Mouse (Mus musculus) left cerebral cortex, adult 18-20 months (tissue): ENCODE measurements at regions not wholly inside any gene's neighbourhood (a gene's known extent, or its start where the extent isn't known, plus 50 kb on each side); places are given as distances from the start of the nearest gene placed in this dataset.

Experiments
- DNase-seq, 2 experiments: peaks; one replicate each; pipeline ENCODE4 v3.0.0; 2021 to 2022; ENCODE audit warnings: low spot score in 2 of 2, mixed read lengths in 1 of 2

DNA sequence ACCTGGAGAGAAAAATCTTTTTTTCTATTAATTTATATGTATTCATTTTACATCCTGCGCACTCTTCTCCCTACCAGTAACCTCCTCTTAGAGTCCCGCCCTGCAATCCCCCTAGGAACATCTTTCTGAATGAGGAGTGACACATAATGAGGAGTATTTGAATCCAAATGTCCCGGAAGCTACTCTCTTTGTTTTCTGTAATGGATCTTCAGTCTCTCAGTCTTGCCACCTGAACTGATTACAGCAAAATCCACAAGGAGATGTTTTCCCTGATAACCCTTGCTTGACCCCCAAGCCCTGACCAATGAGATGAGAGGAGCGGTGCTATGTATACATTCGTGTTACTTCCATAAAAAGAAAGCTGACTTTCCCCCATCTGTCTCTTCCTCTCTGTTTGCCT is 334.4 kb upstream of the Marcks start:
- DNase-seq = no peak

DNA sequence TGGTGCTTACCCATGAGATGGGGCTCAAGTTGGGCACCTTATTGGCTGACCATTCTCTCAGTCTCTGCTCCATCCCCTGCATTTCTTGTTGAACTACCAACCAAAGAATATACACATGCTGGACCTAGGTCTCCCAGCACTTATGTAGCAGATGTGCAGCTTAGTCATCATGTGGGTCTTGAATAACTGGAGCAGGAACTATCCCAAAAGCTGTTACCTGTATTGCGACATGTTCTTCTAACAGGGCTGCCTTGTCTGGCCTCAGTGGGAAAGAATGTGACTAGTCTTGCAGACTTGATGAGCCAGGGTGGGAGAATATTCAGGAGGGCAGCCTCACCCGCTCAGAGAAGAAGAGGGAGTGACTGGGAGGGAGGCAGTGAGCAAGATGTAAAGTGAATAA is 318.7 kb upstream of the Marcks start:
- no peak for DNase-seq

DNA sequence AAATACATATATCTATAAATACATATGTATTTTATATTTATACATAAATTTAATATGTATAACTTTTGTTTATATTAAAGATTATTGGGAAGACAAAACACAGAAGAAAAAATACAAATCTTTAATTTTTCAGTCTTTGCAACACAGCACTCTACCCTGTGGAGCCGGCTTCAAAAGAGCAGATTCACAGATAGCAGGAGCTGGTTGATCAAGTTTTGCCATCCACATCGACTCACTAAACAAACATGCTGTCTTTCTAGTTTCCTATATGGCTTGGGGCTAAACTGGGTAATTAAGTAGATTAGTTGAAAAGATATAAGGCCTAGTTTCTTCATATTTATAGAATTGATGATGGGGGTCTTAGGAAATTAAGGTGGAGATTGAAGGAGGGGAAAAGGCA is 311.2 kb upstream of the Marcks start:
- DNase-seq = no peak

DNA sequence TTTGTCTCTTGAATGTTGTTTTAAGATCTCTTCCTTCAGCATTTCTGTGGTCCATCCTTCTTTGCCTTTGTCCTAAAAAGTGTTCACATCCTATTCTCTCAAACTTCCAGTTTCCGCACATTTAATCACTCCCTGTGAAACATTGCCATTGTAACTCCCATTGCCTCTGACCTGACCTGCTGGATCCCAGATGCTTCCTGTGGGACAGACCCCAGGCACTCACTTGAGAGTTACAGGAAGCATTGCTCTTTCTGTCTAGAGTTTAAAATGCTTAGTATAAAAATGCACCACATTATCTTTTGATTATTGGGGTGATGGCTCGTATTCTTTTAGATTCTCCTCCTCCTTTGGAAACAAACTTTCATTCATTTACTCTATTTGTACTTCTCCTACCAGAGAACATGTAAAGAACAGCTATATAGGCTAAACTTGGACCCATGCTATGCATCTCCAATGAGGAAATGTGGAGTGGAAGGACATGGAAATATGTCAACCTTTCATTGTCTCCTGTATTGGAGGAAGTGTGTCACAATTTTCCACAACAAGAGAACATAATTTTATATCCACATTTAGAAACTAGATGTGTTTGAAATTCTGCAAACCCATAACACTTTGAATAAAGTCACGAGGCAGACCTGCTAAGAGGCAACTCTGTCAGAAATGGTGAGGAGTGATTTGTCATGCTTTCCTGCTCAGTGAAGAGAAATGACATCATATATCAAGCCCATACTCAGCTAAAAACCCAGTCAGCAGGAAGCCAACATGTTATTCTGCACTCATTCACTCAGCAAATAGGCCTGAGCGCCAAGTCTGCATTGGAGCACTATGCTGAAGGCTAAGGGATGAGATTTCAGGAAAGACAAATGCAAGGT is 308.8 kb upstream of the Marcks start:
- DNase-seq = no peak

DNA sequence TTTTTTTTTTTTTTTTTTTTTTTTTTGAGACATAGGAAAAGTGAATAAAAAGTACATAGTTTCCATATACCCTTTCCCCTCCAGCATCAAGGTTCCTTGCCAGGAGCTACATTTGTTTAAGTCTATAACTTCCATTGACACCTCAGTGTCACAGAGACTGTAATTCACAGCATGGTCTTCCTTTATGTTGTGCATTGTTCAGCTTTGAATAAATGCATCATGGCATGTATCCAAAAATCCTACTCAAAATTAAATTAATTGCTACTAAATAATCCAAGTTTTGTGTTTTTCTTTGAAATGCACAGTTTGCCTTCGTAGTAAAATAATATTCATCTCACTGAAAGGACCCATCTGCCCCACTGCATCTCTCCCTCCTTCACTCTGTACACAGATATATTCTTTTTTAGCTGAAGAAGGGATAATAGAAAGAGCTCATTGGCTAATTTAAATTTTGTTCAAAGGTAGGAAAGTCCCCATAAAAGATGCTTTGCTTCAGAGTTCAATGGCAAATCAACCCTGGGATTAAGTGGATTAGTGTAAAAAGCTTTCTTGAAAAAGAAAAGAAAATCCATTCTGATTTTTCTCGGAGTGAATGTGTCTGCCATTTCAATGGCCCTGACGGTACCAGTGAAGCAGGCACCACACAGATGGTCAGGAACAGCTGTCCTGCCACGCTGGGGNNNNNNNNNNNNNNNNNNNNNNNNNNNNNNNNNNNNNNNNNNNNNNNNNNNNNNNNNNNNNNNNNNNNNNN is 301.3 kb upstream of the Marcks start:
- DNase-seq = no peak

DNA sequence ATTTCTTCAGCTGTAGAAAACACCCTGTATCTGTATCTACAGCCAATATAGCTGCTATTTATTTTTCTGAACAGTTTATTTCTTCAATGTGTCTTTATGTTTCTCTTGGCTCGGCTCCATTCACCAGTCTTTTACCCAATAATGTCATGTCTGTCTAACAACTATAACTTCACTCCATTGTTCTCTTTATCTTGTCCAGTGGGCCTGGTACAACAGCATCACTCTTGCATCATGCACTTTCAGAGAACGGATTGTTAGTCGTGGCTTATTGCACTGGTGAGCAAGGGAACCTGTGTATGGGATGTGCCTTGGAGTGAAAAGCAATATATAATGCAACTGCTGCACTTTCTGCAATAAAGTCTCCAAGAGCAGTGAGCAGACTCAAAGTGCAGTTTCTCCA is 299.6 kb upstream of the Marcks start:
- no peak for DNase-seq

DNA sequence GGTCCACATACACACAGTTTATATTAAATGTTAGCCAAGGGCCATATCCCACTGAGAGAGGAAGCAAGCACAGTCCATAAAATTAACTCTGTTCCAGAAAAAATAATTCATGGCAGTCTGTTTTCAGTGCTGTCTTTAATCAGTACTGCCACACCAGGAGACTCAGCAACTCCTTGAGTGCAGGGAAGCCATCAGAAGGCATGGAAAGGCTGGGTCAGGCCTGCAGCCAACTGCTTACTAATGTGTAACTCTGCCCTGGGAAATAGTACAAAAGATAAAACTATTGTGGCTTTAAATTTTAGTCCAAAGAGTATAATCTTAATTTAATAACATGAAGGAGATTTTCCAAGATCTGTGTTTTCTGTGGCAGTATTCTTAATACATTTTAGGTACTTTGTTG is 298.1 kb upstream of the Marcks start:
- DNase-seq = no peak

DNA sequence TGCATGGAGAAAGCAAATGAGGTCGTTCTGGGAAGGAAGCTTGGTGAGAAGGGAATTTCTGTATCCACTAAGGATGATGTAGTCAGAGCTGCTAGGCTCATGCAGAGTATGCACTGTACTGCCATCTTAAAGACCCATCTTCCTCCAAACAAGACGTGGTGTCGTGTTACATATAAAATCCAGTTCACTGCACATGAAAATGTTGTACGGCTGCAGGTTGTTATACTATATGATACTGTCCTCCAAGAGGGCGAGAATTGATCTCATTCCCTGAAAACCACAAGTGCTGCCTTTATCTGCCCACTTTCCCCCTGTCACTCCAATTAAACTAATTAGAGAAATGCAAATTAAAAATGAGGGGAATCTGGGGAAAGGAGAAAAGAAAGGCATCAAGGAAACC is 295.5 kb upstream of the Marcks start:
- no peak for DNase-seq

DNA sequence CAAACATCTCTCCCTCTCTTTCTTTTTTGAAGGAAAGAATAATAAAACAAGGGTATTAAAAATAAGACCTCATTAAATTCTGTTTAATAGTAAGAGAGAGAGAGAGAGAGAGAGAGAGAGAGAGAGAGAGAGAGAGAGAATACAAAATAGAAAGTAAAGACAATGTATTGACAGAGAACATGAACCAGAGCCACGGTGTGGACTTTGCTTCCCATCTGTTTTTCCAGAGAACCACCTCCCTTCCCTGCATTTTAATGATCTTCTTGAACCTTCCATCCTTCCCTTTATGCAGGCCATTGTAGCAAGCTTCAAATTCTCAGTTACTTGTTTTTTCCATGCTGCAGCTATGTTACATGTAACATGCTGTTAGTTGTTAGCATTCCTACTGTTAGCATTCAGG is 284.3 kb upstream of the Marcks start:
- no peak for DNase-seq

DNA sequence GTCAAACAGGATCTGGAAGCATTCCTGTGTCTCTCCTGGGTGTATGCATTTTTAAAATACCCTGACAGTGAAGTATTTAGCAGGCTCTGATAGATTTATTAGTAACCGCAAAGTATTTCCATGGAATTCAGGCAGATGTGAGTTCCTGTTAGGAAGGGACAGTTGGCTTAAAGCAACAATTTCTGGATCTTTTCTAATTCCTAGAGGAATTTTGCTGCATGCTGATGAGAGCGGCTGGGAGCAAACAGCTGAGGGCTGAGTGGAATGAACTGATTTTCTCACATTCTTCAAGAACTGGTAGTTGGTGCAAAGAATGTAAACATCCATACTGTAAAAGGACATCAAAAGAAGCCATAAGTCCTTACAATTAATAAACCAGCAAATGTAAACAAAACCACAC is 283.9 kb upstream of the Marcks start:
- no peak for DNase-seq

DNA sequence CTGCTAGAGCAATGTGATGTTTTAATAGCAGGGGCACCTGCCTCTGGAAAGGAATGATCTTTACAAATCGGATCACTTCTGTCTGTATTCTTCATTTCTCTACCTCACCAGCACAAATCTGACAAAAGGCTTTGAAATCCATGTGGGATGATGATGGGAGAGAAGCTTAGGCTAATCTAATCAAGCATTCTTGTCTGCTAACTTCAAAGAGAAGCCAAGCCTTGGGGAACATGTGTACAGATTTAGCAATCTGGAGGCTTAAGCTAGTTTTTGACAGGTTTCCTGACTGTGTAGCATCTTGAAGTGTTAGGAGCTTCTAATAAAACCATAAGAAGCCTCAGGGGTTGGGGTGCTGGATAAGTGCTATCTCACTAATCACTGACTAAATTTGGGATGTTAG is 277.6 kb upstream of the Marcks start:
- DNase-seq = no peak

DNA sequence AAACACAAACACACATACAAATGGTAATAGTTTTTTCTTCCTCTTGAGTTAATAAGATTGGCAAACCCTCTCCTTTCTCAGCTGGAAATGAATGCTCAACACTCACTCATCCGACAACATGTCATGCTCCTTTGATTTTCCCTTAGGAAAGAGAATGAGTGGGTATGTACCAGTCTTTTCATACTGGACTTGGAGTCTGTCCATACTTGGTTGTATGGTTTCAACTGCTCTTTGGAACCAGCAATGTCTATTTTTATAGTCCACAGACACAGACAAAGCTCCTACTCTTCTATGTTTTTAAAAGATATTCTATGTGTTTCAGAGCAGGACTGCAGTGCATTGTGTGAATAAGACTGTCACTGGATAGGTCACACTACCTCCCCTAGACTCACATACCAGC is 273.7 kb upstream of the Marcks start:
- no peak for DNase-seq

DNA sequence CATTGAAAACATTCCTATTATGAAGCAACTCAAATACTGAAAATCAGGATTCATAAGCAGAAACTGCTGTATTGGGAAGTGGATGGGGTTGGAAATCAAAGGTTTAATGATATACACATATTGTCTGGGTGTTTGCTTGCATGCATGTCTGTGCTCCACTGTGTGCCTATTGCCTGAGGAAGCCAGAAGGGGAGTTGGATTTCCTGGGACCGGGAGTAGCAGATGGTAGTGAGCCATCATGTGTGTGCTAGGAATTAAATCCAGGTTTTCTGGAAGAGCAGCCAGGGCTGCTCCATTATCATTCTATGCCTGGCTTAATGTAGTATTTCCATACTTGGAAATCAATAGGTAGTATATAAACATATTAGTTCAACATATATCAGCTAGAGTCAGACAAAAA is 271.0 kb upstream of the Marcks start:
- no peak for DNase-seq

DNA sequence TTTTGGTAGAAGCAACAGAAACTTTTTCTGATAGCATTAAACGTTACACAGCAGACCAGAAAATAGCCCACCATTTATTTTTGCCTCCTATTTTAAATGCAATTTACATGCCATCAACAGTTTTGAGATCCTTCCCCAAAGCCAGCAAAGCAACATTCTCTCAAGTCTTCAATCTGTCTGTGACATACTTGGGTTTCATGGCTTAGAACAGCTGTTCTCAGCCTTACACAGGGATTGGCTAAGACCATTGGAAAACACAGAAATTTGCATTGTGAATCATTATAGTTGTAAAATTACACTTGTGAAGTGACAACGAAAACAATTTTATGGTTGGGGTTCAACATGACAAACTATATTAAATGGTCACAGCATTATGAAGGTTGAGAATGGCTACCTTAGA is 268.8 kb upstream of the Marcks start:
- no peak for DNase-seq

DNA sequence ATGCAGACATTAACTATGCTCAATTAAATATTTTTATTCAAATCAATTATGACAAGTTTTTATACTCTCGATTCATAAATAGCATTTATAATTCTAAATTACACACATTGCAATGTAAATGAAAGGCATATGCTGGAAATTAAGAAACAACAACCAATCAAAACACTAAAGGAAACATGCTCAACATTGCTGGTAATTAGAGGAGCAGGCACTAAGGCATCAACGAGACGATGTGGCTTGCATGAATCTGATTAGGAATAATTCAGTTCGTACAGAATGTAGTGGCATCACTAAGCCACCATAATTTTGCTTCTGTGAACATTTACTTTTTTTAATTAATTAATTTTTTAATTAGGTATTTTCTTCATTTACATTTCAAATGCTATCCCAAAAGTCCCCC is 266.2 kb upstream of the Marcks start:
- no peak for DNase-seq

DNA sequence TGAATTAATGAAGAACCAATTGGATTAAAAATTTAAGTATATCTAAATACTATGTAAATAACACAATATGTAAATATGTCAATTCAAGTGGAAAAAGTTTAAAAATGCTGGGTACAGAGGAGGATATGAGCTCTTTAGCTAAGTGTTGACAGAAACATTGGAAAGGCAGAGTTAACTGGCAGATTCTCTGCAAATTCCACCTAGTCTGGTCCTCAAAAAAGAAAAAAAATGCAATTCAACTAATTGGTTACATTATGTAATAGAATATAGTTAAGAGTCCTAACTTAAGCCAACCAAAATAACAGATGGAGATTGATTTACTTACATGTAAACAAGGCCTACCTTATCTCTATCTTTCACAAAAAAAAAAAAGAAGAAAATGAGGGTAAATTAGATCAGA is 265.7 kb upstream of the Marcks start:
- no peak for DNase-seq

DNA sequence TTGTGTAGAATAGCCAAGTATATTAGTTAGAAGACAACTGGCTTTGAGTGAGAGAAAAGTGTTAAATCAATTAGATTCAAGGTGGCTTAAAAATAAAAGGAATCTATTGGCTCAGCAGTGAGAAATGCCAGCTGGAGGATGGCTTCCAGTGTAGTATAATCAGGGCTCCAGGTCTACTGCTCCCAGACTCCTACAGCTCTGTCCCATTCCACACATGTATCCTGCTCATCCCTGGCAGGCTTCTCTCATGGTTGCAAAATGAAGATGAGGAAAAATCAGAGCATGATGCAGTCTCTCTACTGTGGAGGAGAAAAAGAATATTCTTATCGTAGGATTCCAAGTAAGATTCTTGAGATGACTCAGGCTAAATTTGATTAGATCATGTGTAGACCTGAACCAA is 263.7 kb upstream of the Marcks start:
- no peak for DNase-seq

DNA sequence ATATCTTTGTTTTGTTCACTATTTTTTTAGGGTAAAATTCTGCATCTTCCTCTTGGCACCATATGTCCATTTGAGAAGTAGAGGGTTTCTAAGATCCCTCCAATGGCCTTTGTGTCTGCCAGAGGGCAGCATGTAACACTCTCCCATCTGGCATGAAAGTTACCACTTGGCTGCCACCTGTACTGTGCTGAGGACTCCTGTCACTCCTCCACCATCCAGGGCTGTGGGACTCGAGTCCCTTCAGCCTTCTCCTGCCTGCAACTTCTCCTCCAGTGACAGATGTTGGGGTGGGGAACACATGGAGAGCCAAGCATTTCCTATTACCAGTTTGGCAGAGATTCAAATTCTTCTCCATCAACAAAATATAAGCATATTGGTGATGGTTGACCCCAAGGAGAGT is 262.3 kb upstream of the Marcks start:
- DNase-seq = no peak

DNA sequence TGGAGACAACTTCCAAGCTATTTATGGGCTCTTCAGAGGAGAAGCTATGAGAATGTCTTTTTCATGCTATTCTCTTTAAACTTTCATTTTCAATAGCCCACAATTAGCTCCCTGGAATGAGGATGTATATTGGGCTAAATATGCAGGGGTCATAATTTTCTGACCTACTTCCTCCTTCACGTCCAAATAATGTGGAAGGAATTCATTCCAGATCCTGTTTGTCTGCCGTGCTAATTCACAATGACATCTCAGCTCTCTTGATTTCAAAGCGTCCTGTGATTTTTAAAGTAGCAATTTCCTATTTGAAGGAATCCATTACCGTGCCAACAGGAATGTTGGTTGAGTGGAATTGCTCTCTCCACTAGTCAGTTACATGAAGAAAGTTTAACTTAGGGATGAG is 261.7 kb upstream of the Marcks start:
- DNase-seq = no peak

DNA sequence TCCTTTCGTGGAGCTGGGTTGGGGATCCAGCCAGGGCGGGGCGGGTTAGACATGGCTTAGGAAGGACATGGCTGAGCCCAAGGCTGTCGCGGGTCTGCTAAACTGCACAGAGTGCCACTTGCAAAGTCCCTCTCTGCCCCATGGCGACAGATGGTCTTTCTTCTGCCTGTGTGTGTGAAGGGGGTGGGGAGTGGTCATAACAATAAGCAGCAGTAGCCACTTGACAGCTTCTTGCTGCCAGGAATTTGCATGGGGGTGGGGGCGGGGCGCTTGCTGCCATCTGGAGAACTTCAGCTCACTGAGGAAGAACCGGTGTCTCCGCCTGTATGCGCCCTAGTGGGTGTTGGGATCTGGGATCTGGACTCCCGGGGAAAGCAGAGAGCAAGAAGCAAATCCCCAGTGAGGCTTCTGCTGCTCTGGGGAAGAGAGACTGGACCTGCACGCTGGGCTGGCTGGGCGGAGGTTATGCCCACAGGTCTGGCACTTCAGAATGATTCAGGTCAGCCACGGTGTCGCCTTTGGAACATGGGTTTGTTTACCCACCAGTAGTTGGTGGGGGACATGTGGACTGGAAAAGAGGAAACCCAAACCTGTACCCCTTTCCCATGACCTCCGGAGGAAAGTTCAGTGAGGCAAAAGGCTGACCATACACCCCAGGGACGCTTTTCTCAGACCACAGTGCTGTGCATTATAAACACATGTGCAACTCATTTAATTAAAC is 258.7 kb upstream of the Marcks start:
- DNase-seq = peak; percentile 4 to 29

DNA sequence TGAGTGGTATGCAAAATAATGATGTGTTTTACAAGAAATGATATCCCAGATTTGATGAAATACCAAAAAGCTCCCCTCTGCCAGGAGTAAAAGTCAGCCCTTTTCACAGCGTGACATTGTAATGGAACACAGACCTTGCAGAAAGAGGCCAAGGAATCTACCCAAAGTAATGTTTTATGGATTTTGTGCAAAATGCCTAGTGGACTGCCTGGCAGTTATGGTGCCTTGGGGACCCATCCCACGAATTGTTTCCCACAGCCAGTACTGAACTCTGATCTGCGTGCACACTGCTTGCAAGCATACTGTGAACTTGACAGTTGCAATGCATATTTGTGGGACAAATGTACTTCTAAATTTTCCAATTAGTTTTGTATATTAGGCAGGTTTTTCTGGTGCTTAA is 251.3 kb upstream of the Marcks start:
- DNase-seq = no peak

DNA sequence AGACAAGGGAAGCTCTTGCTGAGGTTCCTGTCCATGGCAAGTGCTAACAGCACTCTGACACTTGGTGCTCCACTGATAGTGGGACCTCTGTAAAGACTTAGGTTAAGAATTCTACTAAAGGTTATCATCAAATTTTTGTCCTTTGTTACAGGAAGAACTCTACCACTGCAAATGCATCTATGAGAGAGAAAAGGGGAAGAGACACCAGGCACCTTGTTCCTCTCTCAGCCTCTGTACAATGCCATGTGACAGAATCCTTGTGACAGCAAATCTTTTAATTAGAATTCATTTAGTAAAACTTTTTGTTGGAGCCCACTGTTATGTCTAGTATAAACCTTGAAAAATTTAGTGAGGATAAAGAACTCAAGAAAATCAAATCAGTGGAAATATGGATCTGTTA is 247.5 kb upstream of the Marcks start:
- DNase-seq = no peak
